Mouse (Mus musculus) liver, adult (tissue): ENCODE results near the gene Smoc1.

Experiments used
- GATA4 ChIP-seq: IDR thresholded peaks from 2 replicates; pipeline ENCODE4 v1.6.1; 2014; ENCODE audit warnings: mild to moderate bottlenecking, low read length; ENCODE audit not compliant: insufficient replicate concordance

Smoc1 gene

GRCm38 (mm10) chr12:81049661-81050060 lies 23.1 kb downstream of the Smoc1 start:
- no peak for TF ChIP-seq GATA4

- TF ChIP-seq GATA4 = no peak
These were observed 28.5 kb downstream of the Smoc1 start for GRCm38 (mm10) chr12:81055000-81055705.

GRCm38 (mm10) chr12:81055811-81056210 lies 29.2 kb downstream of the Smoc1 start:
- TF ChIP-seq GATA4 = no peak

GRCm38 (mm10) chr12:81057619-81058018 lies 31.0 kb downstream of the Smoc1 start:
- no peak for TF ChIP-seq GATA4

- no peak for TF ChIP-seq GATA4
These were observed 32.0 kb downstream of the Smoc1 start for GRCm38 (mm10) chr12:81058561-81058960.

GRCm38 (mm10) chr12:81061831-81062361 lies 35.3 kb downstream of the Smoc1 start:
- TF ChIP-seq GATA4 = no peak

- no peak for TF ChIP-seq GATA4
These were observed 36.8 kb downstream of the Smoc1 start for GRCm38 (mm10) chr12:81063336-81063955.

- TF ChIP-seq GATA4 = no peak
These were observed 47.5 kb downstream of the Smoc1 start for GRCm38 (mm10) chr12:81074139-81074538.

- TF ChIP-seq GATA4 = no peak
These were observed 48.3 kb downstream of the Smoc1 start for GRCm38 (mm10) chr12:81074941-81075340.

GRCm38 (mm10) chr12:81077953-81078646 lies 51.5 kb downstream of the Smoc1 start:
- TF ChIP-seq GATA4 = no peak

GRCm38 (mm10) chr12:81080345-81080744 lies 53.7 kb downstream of the Smoc1 start:
- no peak for TF ChIP-seq GATA4

GRCm38 (mm10) chr12:81081031-81081430 lies 54.4 kb downstream of the Smoc1 start:
- no peak for TF ChIP-seq GATA4

GRCm38 (mm10) chr12:81083146-81083545 lies 56.5 kb downstream of the Smoc1 start:
- no peak for TF ChIP-seq GATA4

- TF ChIP-seq GATA4 = no peak
These were observed 58.6 kb downstream of the Smoc1 start for GRCm38 (mm10) chr12:81085244-81085643.

- TF ChIP-seq GATA4 = no peak
These were observed 61.5 kb downstream of the Smoc1 start for GRCm38 (mm10) chr12:81088131-81088530.

GRCm38 (mm10) chr12:81091641-81092040 lies 65.0 kb downstream of the Smoc1 start:
- TF ChIP-seq GATA4 = no peak
